Mouse (Mus musculus): Measurements from ENCODE around the gene Iqschfp. TPM values are rescaled to one million over a fixed set of nuclear protein-coding genes. Genes with fewer than 3 reads are reported as not detected.

Gene Iqschfp
- polyA plus RNA-seq, 1 experiment from 2014 or later = not detected

- DNase-seq (ENCODE audit: low spot score) = no peak
Observed at GRCm38 (mm10) chr3:68518586-68518985, 626.6 kb downstream of the Iqschfp start.

DNA sequence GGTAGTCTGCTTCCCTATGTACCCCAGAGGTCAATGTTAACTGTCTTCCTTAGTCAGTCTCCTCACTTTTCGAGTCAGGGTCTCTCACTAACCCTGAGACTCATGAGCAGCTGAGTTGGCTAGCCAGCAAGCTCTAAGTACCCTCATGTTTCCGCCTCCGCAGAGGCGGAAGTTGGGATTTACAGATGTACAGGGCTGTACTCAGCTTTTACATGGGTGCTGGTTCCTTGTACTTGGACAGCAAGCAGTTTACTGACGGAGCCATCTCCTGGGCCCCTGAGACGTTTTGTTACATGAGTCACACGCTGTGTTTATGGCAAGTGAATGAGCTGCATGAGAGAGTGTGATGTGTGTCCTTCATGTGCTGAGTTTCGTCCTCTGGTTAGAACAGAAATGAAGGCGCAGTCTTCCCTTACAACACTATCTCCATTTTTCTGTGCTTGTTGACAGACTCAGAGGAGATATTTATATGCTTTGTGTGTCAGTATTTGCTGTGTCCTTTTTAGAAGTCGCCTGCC lies 633.4 kb downstream of the Iqschfp start:
- no peak for DNase-seq (ENCODE audit: low spot score)

- DNase-seq (ENCODE audit: low spot score) = no peak
Observed at GRCm38 (mm10) chr3:68526416-68526815, 634.4 kb downstream of the Iqschfp start.

DNA sequence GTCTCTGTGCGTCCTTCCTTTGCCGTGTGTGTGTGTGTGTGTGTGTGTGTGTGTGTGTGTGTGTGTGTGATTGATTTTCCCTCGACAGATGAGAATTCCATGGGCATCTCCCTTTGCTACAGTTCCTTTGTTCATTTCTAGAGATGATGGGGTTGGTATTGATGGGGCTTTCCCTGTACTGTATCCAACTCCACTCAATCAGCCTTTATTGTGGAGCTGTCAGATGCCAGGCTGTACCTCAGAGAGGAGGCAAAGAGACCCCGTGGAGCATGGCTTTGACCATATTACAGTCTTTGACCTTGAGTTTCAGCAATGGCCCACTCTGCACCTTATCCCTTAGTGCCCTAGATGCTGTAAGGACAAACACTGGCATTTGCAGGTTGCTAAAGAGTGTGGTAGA lies 635.1 kb downstream of the Iqschfp start:
- no peak for DNase-seq (ENCODE audit: low spot score)

DNA sequence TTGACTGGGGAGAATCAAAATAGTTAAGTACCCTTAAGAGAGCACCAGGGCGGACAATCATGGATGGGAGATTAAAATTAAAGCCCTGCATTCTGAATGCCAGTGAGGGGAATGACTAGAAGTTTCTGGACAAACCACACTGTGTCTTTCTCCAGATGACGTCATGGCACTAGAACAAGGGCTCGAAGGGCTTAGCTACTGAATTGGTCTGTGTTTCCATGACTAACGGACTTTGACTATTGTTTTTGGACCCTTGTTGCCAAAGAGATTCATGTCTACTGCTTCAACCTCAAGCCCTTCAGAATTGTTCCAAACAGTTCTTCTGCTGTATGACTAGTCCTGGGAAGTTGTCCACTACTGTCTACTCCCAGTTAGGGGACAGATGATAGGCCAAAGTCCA lies 639.9 kb downstream of the Iqschfp start:
- no peak for DNase-seq (ENCODE audit: low spot score)

DNA sequence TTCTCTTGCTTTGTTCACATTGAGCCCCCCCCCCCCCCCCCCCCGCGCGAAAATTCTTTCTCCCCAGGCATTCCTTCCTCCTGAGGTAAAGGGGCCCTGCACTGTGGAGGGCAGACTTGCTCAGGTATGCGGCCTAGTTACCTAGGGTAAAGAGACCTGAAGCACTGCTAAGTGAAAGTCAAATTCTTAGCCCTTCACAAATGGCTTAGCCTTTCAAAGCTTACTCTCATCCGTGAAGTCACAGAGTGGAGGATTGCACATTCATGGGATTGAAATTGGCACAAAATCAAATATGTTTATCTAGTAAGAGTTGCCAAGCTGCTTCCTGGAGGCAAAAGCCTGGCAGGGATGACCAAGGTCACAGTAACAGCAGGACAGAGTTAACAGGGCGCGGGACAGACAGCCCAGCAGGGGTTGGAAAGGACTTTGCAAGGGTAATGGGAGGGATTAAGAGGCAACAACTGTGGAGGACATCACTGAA lies 642.6 kb downstream of the Iqschfp start:
- no peak for DNase-seq (ENCODE audit: low spot score)

GRCm38 (mm10) chr3:68535160-68535728 lies 643.2 kb downstream of the Iqschfp start:
- no peak for DNase-seq (ENCODE audit: low spot score)

- no peak for DNase-seq (ENCODE audit: low spot score)
Observed at GRCm38 (mm10) chr3:68536071-68536470, 644.0 kb downstream of the Iqschfp start.

- DNase-seq (ENCODE audit: low spot score) = no peak
Observed at GRCm38 (mm10) chr3:68541688-68542087, 649.7 kb downstream of the Iqschfp start.

- DNase-seq (ENCODE audit: low spot score) = peak; percentile 12
Observed at GRCm38 (mm10) chr3:68542944-68543501, 651.0 kb downstream of the Iqschfp start.

DNA sequence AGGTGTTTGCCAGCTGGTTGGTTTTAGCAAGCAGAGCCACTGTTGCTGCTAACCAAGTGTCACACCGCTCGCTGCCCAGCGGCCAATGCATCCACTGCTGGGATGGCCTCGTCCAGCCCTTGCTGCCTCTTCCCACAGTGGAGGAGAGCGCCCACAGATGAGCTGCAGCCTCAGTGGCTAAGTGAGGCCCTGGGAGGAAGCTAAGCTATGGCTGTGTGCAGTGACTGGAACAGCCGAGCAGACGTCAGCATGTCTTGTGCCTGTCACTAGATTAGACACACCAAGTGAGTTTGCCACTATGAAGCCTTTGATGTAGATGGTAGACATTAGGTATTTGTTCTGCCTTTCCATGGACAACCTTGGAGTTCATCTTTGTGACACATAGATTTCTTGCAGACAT lies 652.8 kb downstream of the Iqschfp start:
- no peak for DNase-seq (ENCODE audit: low spot score)

- DNase-seq (ENCODE audit: low spot score) = no peak
Observed at GRCm38 (mm10) chr3:68545898-68546297, 653.9 kb downstream of the Iqschfp start.

DNA sequence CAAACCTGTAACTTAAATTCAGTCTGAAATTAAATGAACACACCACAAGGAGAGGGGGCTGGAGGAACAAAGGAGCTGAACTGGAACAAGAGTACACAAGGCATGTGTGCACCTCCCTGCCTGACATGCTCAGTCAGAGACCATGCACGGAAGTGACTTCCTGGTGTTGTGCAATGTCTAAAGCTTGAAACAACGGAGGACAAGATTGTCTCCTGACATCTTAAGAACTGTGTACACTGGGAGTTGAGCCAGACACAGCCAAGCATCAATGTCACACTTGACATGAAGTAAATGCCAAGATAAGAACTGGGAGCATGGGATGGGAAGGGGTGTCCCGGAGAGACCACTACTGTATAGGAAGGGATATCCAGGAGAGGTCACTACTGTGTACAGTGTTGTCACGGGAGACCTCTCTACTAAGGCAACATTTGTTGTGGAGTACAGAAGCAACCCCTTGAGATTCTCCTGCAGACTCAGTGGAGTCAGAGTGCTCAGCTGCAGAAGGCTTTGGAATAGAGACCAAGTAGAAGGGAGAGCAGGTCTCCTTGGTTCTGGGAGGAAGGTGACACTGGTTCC lies 663.1 kb downstream of the Iqschfp start:
- no peak for DNase-seq (ENCODE audit: low spot score)

DNA sequence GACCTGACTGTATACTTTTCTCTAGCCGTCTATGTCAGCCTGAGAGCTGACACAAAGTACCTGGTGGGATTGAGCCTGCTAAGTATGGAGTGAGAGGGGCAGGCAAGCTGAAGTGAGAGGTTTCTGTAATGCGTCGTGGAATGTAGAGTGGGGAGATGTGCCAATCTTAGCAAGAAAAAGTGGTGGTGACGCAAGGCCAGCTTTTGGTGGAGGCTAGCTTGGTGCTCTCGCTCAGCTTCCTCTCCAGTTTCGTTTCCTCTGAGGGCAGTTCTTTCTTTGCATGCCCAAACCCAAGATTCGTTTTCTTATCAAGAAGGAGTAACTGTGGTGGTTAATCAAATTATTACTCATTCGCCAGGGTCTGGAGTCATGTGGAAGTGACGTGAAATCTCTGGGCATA lies 664.9 kb downstream of the Iqschfp start:
- DNase-seq (ENCODE audit: low spot score) = no peak

- DNase-seq (ENCODE audit: low spot score) = no peak
Observed at GRCm38 (mm10) chr3:68558744-68559143, 666.7 kb downstream of the Iqschfp start.

- DNase-seq (ENCODE audit: low spot score) = no peak
Observed at GRCm38 (mm10) chr3:68560057-68560456, 668.0 kb downstream of the Iqschfp start.

DNA sequence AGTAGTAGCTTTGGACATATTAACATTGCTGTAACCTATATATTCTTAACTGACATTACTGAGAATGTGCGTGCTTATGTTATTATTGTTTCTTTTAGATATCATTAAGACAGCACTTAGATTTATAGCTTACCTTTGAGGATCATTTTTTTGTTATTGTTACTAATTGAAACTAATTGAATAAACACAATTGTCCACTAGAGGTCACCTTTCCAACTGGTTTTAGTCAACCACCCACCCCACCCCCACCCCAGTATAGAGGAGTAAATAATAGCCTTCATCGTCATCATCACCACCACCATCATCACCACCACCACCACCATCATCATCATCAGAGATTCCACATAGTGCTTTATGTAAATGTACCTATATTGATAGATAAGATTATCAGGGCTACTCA lies 670.8 kb downstream of the Iqschfp start:
- DNase-seq (ENCODE audit: low spot score) = no peak

DNA sequence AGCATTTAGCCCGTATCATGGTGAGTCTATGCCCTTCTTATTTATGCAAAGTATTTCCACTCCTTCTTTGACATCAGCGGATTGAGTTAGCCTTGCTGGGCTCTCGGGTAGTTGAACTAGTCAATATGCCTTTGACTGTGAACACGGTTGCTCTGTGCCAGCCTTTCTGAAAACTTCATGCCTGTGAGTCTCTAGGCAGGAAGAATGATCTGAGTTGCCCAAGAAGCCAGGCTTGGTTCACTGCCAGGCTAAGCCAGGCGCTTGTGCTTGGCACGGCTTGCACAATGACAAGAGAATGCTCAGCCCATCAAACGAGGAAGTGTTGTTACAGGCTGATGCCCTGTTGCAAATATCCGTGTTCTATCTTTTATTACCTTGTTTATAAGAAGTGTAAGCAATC lies 671.9 kb downstream of the Iqschfp start:
- no peak for DNase-seq (ENCODE audit: low spot score)

GRCm38 (mm10) chr3:68564978-68565674 lies 673.1 kb downstream of the Iqschfp start:
- DNase-seq (ENCODE audit: low spot score) = no peak

- DNase-seq (ENCODE audit: low spot score) = no peak
Observed at GRCm38 (mm10) chr3:68565675-68566055, 673.6 kb downstream of the Iqschfp start.

GRCm38 (mm10) chr3:68567581-68567980 lies 675.5 kb downstream of the Iqschfp start:
- DNase-seq (ENCODE audit: low spot score) = no peak

- DNase-seq (ENCODE audit: low spot score) = no peak
Observed at GRCm38 (mm10) chr3:68568149-68568548, 676.1 kb downstream of the Iqschfp start.
